Mouse (Mus musculus): ENCODE data around the gene Ttyh1. TPM values are rescaled to one million over a fixed set of nuclear protein-coding genes. Genes with fewer than 3 reads are reported as not detected.
A peak's percentile ranks its signal among the peaks of the same experiment; 100 is the strongest.

Gene Ttyh1
- total and polyA plus RNA-seq, 2 experiments = 0.65 to 2.4 TPM

GRCm38 (mm10) chr7:4091170-4091569, 28.0 kb upstream of the Ttyh1 start:
- Histone ChIP-seq H3K36me3 (ENCODE audit: control insufficient read depth, insufficient read depth, low read length) (no peaks in the 10 kb centered on the region), H3K27me3 (ENCODE audit: control insufficient read depth, insufficient read depth, low read length) (no peaks in the 10 kb centered on the region), H3K27ac (replicated peaks; ENCODE audit: insufficient read depth, low read depth, low read length) (no peak overlapping the region), H3K79me2 (ENCODE audit: control insufficient read depth, insufficient read depth, low read length) (no peaks in the 10 kb centered on the region), H3K9ac (ENCODE audit: low read depth, low read length) (no peak overlapping the region), H3K4me1 (ENCODE audit: control insufficient read depth, insufficient read depth, low read length) (no peaks in the 10 kb centered on the region), H3K4me3 (ENCODE audit: insufficient read depth, low read depth, low read length) (no peak overlapping the region)
- TF ChIP-seq CTCF (IDR thresholded peaks at IDR 0.05; ENCODE audit: low read depth, low read length) = no peak
- TF ChIP-seq POLR2A (IDR thresholded peaks at IDR 0.05; ENCODE audit: extremely low read depth, insufficient read depth, low read length) = no peak
- DNase-seq (ENCODE audit: extremely low read depth, low read depth, low spot score) = no peak
- WGBS = 48% methylated on average over 8 of the region's 8 CpGs

GRCm38 (mm10) chr7:4098301-4098700, 20.9 kb upstream of the Ttyh1 start:
- H3K36me3 ChIP-seq (ENCODE audit: control insufficient read depth, insufficient read depth, low read length) = no peaks in the 10 kb centered on the region
- no peak overlapping the region for H3K4me3 ChIP-seq (ENCODE audit: insufficient read depth, low read depth, low read length)
- TF ChIP-seq POLR2A (IDR thresholded peaks at IDR 0.05; ENCODE audit: extremely low read depth, insufficient read depth, low read length) (no peak), CTCF (IDR thresholded peaks at IDR 0.05; ENCODE audit: low read depth, low read length) (no peak)
- no peak overlapping the region for H3K27ac ChIP-seq (replicated peaks; ENCODE audit: insufficient read depth, low read depth, low read length)
- WGBS = 79% methylated on average over 2 of the region's 2 CpGs
- H3K27me3 ChIP-seq (ENCODE audit: control insufficient read depth, insufficient read depth, low read length) = no peaks in the 10 kb centered on the region
- no peak for DNase-seq (ENCODE audit: extremely low read depth, low read depth, low spot score)
- H3K79me2 ChIP-seq (ENCODE audit: control insufficient read depth, insufficient read depth, low read length) = no peaks in the 10 kb centered on the region
- H3K9ac ChIP-seq (ENCODE audit: low read depth, low read length) = no peak overlapping the region
- no peaks in the 10 kb centered on the region for H3K4me1 ChIP-seq (ENCODE audit: control insufficient read depth, insufficient read depth, low read length)

- TF ChIP-seq CTCF (IDR thresholded peaks at IDR 0.05; ENCODE audit: low read depth, low read length) (no peak), POLR2A (IDR thresholded peaks at IDR 0.05; ENCODE audit: extremely low read depth, insufficient read depth, low read length) (no peak)
- no peaks in the 10 kb centered on the region for H3K36me3 ChIP-seq (ENCODE audit: control insufficient read depth, insufficient read depth, low read length)
- DNase-seq (ENCODE audit: extremely low read depth, low read depth, low spot score) = no peak
These were observed 20.4 kb upstream of the Ttyh1 start for GRCm38 (mm10) chr7:4098832-4099231.

GRCm38 (mm10) chr7:4101144-4101543, 18.1 kb upstream of the Ttyh1 start:
- no peak for DNase-seq (ENCODE audit: extremely low read depth, low read depth, low spot score)
- Histone ChIP-seq H3K27me3 (ENCODE audit: control insufficient read depth, insufficient read depth, low read length) (no peaks in the 10 kb centered on the region), H3K27ac (replicated peaks; ENCODE audit: insufficient read depth, low read depth, low read length) (no peak overlapping the region), H3K9ac (ENCODE audit: low read depth, low read length) (no peak overlapping the region), H3K36me3 (ENCODE audit: control insufficient read depth, insufficient read depth, low read length) (no peaks in the 10 kb centered on the region), H3K4me3 (ENCODE audit: insufficient read depth, low read depth, low read length) (no peak overlapping the region), H3K79me2 (ENCODE audit: control insufficient read depth, insufficient read depth, low read length) (no peaks in the 10 kb centered on the region), H3K4me1 (ENCODE audit: control insufficient read depth, insufficient read depth, low read length) (no peaks in the 10 kb centered on the region)
- TF ChIP-seq CTCF (IDR thresholded peaks at IDR 0.05; ENCODE audit: low read depth, low read length) (no peak), POLR2A (IDR thresholded peaks at IDR 0.05; ENCODE audit: extremely low read depth, insufficient read depth, low read length) (no peak)
- 83% methylated on average over 5 of the region's 5 CpGs for WGBS

More at GRCm38 (mm10) chr7:4098832-4099231, 20.4 kb upstream of the Ttyh1 start:
- Histone ChIP-seq H3K4me1 (ENCODE audit: control insufficient read depth, insufficient read depth, low read length) (no peaks in the 10 kb centered on the region), H3K9ac (ENCODE audit: low read depth, low read length) (no peak overlapping the region), H3K27me3 (ENCODE audit: control insufficient read depth, insufficient read depth, low read length) (no peaks in the 10 kb centered on the region), H3K27ac (replicated peaks; ENCODE audit: insufficient read depth, low read depth, low read length) (no peak overlapping the region), H3K4me3 (ENCODE audit: insufficient read depth, low read depth, low read length) (no peak overlapping the region), H3K79me2 (ENCODE audit: control insufficient read depth, insufficient read depth, low read length) (no peaks in the 10 kb centered on the region)
- 60% methylated on average over 2 of the region's 2 CpGs for whole genome bisulfite sequencing

GRCm38 (mm10) chr7:4103411-4103810, 15.8 kb upstream of the Ttyh1 start:
- TF ChIP-seq POLR2A (IDR thresholded peaks at IDR 0.05; ENCODE audit: extremely low read depth, insufficient read depth, low read length) (no peak), CTCF (IDR thresholded peaks at IDR 0.05; ENCODE audit: low read depth, low read length) (peak; percentile 47)
- Histone ChIP-seq H3K4me1 (ENCODE audit: control insufficient read depth, insufficient read depth, low read length) (no peaks in the 10 kb centered on the region), H3K79me2 (ENCODE audit: control insufficient read depth, insufficient read depth, low read length) (no peaks in the 10 kb centered on the region), H3K9ac (ENCODE audit: low read depth, low read length) (no peak overlapping the region), H3K27ac (replicated peaks; ENCODE audit: insufficient read depth, low read depth, low read length) (no peak overlapping the region), H3K27me3 (ENCODE audit: control insufficient read depth, insufficient read depth, low read length) (no peaks in the 10 kb centered on the region), H3K36me3 (ENCODE audit: control insufficient read depth, insufficient read depth, low read length) (no peaks in the 10 kb centered on the region), H3K4me3 (ENCODE audit: insufficient read depth, low read depth, low read length) (no peak overlapping the region)
- peak; percentile 35 for DNase-seq (ENCODE audit: extremely low read depth, low read depth, low spot score)
- whole genome bisulfite sequencing = 16% methylated on average over 4 of the region's 4 CpGs

GRCm38 (mm10) chr7:4111766-4112165, 7.4 kb upstream of the Ttyh1 start:
- H3K9ac ChIP-seq (ENCODE audit: low read depth, low read length) = no peak overlapping the region
- H3K27me3 ChIP-seq (ENCODE audit: control insufficient read depth, insufficient read depth, low read length) = no peaks in the 10 kb centered on the region
- H3K36me3 ChIP-seq (ENCODE audit: control insufficient read depth, insufficient read depth, low read length) = no peaks in the 10 kb centered on the region
- H3K27ac ChIP-seq (replicated peaks; ENCODE audit: insufficient read depth, low read depth, low read length) = no peak overlapping the region
- no peak for TF ChIP-seq CTCF (IDR thresholded peaks at IDR 0.05; ENCODE audit: low read depth, low read length)
- TF ChIP-seq POLR2A (IDR thresholded peaks at IDR 0.05; ENCODE audit: extremely low read depth, insufficient read depth, low read length) = no peak
- no peaks in the 10 kb centered on the region for H3K79me2 ChIP-seq (ENCODE audit: control insufficient read depth, insufficient read depth, low read length)
- no peak overlapping the region for H3K4me3 ChIP-seq (ENCODE audit: insufficient read depth, low read depth, low read length)
- no peak for DNase-seq (ENCODE audit: extremely low read depth, low read depth, low spot score)
- H3K4me1 ChIP-seq (ENCODE audit: control insufficient read depth, insufficient read depth, low read length) = no peaks in the 10 kb centered on the region
- WGBS = 34% methylated on average over 3 of the region's 3 CpGs

All from liver, adult 2 months (tissue).